In genomic region chr16:14237100-14237723, GRCm38 (mm10) we compare ENCODE assay signal across 8 mouse cellular contexts. TPM values are rescaled to one million over a fixed set of nuclear protein-coding genes. Genes with fewer than 3 reads are reported as not detected.
A peak's percentile ranks its signal among the peaks of the same experiment; 100 is the strongest.
DNase-seq lines count a peak whose midpoint lies in the region; ATAC-seq and TF ChIP-seq lines count a peak whose summit lies in the region.

No protein-coding gene starts in this region.

- no peak overlapping the region for H3K27ac ChIP-seq in forebrain, postnatal 0 days (ENCODE audit: low read depth, low read length)
- no peak overlapping the region for H3K27ac ChIP-seq in hindbrain, embryonic 15.5 days (replicated peaks)

- no peak overlapping the region for H3K9ac ChIP-seq in forebrain, postnatal 0 days
- no peak overlapping the region for H3K9ac ChIP-seq in hindbrain, embryonic 15.5 days

- H3K36me3 ChIP-seq in forebrain, postnatal 0 days (ENCODE audit: insufficient read depth): no peaks in the 10 kb centered on the region
- H3K36me3 ChIP-seq in hindbrain, embryonic 15.5 days: no peaks in the 10 kb centered on the region

- DNase-seq in MN1 (ENCODE audit: low spot score): peak; percentile 63
- peak; percentile 23 for DNase-seq in cerebellum, adult 11-12 months
- DNase-seq in forebrain, postnatal 0 days: peak; percentile 81
- DNase-seq in layer of hippocampus, postnatal 36 days: peak; percentile 71 to 74
- peak; percentile 76 to 82 for DNase-seq in right cerebral cortex, postnatal 10 days (ENCODE audit: low spot score in 2 of 2)
- peak; percentile 74 for DNase-seq in urinary bladder, postnatal 25 days (ENCODE audit: low spot score)

- peak; percentile 92 for TF ChIP-seq CTCF in forebrain, postnatal 0 days (IDR thresholded peaks at IDR 0.05; ENCODE audit: low read depth)

- H3K4me2 ChIP-seq in forebrain, postnatal 0 days (ENCODE audit: low read depth): no peak overlapping the region
- H3K4me2 ChIP-seq in hindbrain, embryonic 15.5 days: no peak overlapping the region

- WGBS in forebrain, postnatal 0 days: 26% methylated on average over 6 of the region's 6 CpGs
- WGBS in hindbrain, embryonic 15.5 days: 26% methylated on average over 6 of the region's 6 CpGs

- no peak overlapping the region for H3K4me3 ChIP-seq in forebrain, postnatal 0 days (ENCODE audit: low read depth, low read length)
- no peak overlapping the region for H3K4me3 ChIP-seq in hindbrain, embryonic 15.5 days

- H3K4me1 ChIP-seq in forebrain, postnatal 0 days (ENCODE audit: insufficient read depth): no peaks in the 10 kb centered on the region
- H3K4me1 ChIP-seq in hindbrain, embryonic 15.5 days (replicated peaks): no peaks in the 10 kb centered on the region

- peak; percentile 58; the same call in 1 of the 2 replicates for ATAC-seq in forebrain, postnatal 0 days
- ATAC-seq in hindbrain, embryonic 15.5 days (ENCODE audit: low FRiP score, low read depth): peak; percentile 72
- peak; percentile 88 for ATAC-seq in megakaryocyte, adult 5-6 weeks (ENCODE audit: poor library complexity, severe bottlenecking)

- no peaks in the 10 kb centered on the region for H3K27me3 ChIP-seq in forebrain, postnatal 0 days (ENCODE audit: insufficient read depth, low read length)
- H3K27me3 ChIP-seq in hindbrain, embryonic 15.5 days: no peaks in the 10 kb centered on the region

- H3K9me3 ChIP-seq in forebrain, postnatal 0 days (ENCODE audit: low read length): no peaks in the 10 kb centered on the region
- H3K9me3 ChIP-seq in hindbrain, embryonic 15.5 days: no peaks in the 10 kb centered on the region

RNA-seq across cellular contexts. Expression of gene Myh11, which starts 54.0 kb away (rescaled TPM):
- total RNA-seq in forebrain, postnatal 0 days (2014; rRNA removed): 0.69 and 2.0 TPM in 2 replicates
- 0.52 and 0.53 TPM in 2 replicates for polyA plus RNA-seq in forebrain, postnatal 0 days (2015; fragmentation: Nextera tagmentation; extraction: Ambion mirVana)
- polyA plus RNA-seq in hindbrain, embryonic 15.5 days (2015; fragmentation: Nextera tagmentation; extraction: Ambion mirVana): 0.82 and 0.98 TPM in 2 replicates
- 1 to 10 TPM; 4.2 to 6.4 TPM for total RNA-seq in layer of hippocampus, postnatal 36 days (2021)
- 0.02 TPM in 1 of 2 replicates, not detected in the other for total RNA-seq in megakaryocyte, adult 5-6 weeks (2015)
- 0.04 TPM in 1 of 2 replicates, not detected in the other for total RNA-seq in megakaryocyte, adult 5-6 weeks (2017)

Comparison
In these comparisons a context has a peak if more than half of its experiments do, and no peak if none do; other contexts are left out.
1. DNase-seq: peak in every context shown above with its lines; median percentile 81 in forebrain, postnatal 0 days; 79 in right cerebral cortex, postnatal 10 days; 74 in urinary bladder, postnatal 25 days; 72 in layer of hippocampus, postnatal 36 days; 63 in MN1; 23 in cerebellum, adult 11-12 months.